In the genomic region with DNA sequence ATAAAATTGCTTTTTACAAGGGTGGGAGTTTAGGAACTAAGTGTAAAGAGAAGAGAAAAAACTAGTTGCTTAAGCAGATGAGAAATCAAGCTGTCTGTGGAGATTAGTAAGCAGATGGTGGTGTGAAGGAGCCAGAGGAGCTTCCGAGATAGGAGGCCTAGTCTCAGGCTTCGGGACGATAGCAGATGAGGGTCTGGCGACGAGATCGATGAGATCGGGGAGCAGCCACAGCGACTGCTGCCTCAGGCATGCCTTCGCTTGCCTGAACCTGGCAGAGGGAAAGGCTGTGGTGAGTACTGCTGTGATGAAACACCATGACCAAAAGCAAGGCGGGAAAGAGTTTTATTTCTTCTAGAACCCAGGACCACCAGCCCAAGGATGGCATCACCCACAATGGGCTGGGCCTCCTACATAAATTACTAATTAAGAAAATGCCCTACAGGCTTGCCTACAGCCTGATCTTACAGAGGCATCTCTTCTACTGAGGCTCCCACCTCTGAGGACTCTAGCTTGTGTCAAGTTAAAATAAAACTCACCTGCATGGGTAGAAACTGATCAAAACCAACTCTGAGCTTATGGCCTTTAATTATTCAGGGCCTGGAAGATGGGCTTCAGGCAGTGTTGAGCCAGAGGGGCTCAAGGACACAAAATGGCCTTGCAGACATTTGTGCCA, we compare ENCODE assay signal across 9 mouse cellular contexts. TPM values are rescaled to one million over a fixed set of nuclear protein-coding genes. Genes with fewer than 3 reads are reported as not detected.
A peak's percentile ranks its signal among the peaks of the same experiment; 100 is the strongest.
DNase-seq lines count a peak whose midpoint lies in the region; ATAC-seq and TF ChIP-seq lines count a peak whose summit lies in the region.
"Had no signal": no experiment of that assay in that cellular context is flagged by ENCODE, and none has a peak within 500 bp of the region (broad histone marks: within the 10 kb centered on the region; RNA-seq: fewer than 3 reads in every experiment).

No protein-coding gene starts in this region.

- H3K4me3 ChIP-seq in forebrain, embryonic 14.5 days (ENCODE audit: low read depth, low read length), result no peak overlapping the region
- no peak overlapping the region for H3K4me3 ChIP-seq in forebrain, embryonic 15.5 days
- H3K4me3 ChIP-seq in stomach, embryonic 14.5 days (ENCODE audit: low read depth, low read length), result no peak overlapping the region
- no peak overlapping the region for H3K4me3 ChIP-seq in stomach, postnatal 0 days (ENCODE audit: low read depth, low read length)
- H3K4me3 ChIP-seq in hindbrain, embryonic 16.5 days (ENCODE audit: low read length), result no peak overlapping the region
- no peak overlapping the region for H3K4me3 ChIP-seq in stomach, embryonic 15.5 days (replicated peaks)
- H3K4me3 ChIP-seq in gastrocnemius, adult 2 months, result no peak overlapping the region

- no peak overlapping the region for H3K9ac ChIP-seq in forebrain, embryonic 14.5 days (ENCODE audit: low read length)
- no peak overlapping the region for H3K9ac ChIP-seq in forebrain, embryonic 15.5 days (replicated peaks)
- H3K9ac ChIP-seq in stomach, embryonic 14.5 days (replicated peaks; ENCODE audit: low read depth, low read length), result no peak overlapping the region
- no peak overlapping the region for H3K9ac ChIP-seq in stomach, postnatal 0 days (ENCODE audit: low read length)
- H3K9ac ChIP-seq in hindbrain, embryonic 16.5 days (ENCODE audit: low read depth, low read length), result no peak overlapping the region
- no peak overlapping the region for H3K9ac ChIP-seq in stomach, embryonic 15.5 days

- no peaks in the 10 kb centered on the region for H3K36me3 ChIP-seq in forebrain, embryonic 14.5 days (ENCODE audit: control insufficient read depth, insufficient read depth, low read length)
- no peaks in the 10 kb centered on the region for H3K36me3 ChIP-seq in forebrain, embryonic 15.5 days
- no peaks in the 10 kb centered on the region for H3K36me3 ChIP-seq in stomach, embryonic 14.5 days (ENCODE audit: control insufficient read depth, insufficient read depth, low read length)
- H3K36me3 ChIP-seq in stomach, postnatal 0 days (ENCODE audit: control insufficient read depth, insufficient read depth, low read length), result no peaks in the 10 kb centered on the region
- no peaks in the 10 kb centered on the region for H3K36me3 ChIP-seq in hindbrain, embryonic 16.5 days (ENCODE audit: control insufficient read depth, insufficient read depth, low read length)
- H3K36me3 ChIP-seq in stomach, embryonic 15.5 days, result no peaks in the 10 kb centered on the region

- H3K27ac ChIP-seq in forebrain, embryonic 14.5 days (ENCODE audit: low read depth, low read length), result no peak overlapping the region
- no peak overlapping the region for H3K27ac ChIP-seq in forebrain, embryonic 15.5 days (replicated peaks)
- no peak overlapping the region for H3K27ac ChIP-seq in stomach, embryonic 14.5 days (ENCODE audit: low read length)
- H3K27ac ChIP-seq in stomach, postnatal 0 days (replicated peaks), result no peak overlapping the region
- no peak overlapping the region for H3K27ac ChIP-seq in hindbrain, embryonic 16.5 days (ENCODE audit: low read depth, low read length)
- H3K27ac ChIP-seq in stomach, embryonic 15.5 days, result no peak overlapping the region
- no peak overlapping the region for H3K27ac ChIP-seq in gastrocnemius, adult 2 months

- intact Hi-C loops in gastrocnemius, adult 2 months (cut with DNase I), result no loop called here

- 56% methylated on average over 10 of the region's 10 CpGs for WGBS in forebrain, embryonic 14.5 days
- WGBS in forebrain, embryonic 15.5 days, result 50% methylated on average over 10 of the region's 10 CpGs
- 57% methylated on average over 10 of the region's 10 CpGs for WGBS in stomach, embryonic 14.5 days
- 38% methylated on average over 10 of the region's 10 CpGs for WGBS in stomach, postnatal 0 days
- 65% methylated on average over 10 of the region's 10 CpGs for WGBS in hindbrain, embryonic 16.5 days
- WGBS in stomach, embryonic 15.5 days, result 36% methylated on average over 10 of the region's 10 CpGs

- TF ChIP-seq EP300 in stomach, postnatal 0 days (optimal IDR thresholded peaks at IDR 0.05), result no peak

- no peaks in the 10 kb centered on the region for H3K4me1 ChIP-seq in forebrain, embryonic 14.5 days (ENCODE audit: control insufficient read depth, insufficient read depth, low read length)
- H3K4me1 ChIP-seq in forebrain, embryonic 15.5 days, result 0 out of 2 replicates have a peak, but pooled peaks cover 3% of the 10 kb centered on the region
- 0 out of 2 replicates have a peak, but pooled peaks cover 8% of the 10 kb centered on the region for H3K4me1 ChIP-seq in stomach, embryonic 14.5 days (ENCODE audit: control insufficient read depth, insufficient read depth, low read length)
- no peaks in the 10 kb centered on the region; the same call in 1 of the 2 replicates for H3K4me1 ChIP-seq in stomach, postnatal 0 days (replicated peaks; ENCODE audit: control insufficient read depth, insufficient read depth)
- H3K4me1 ChIP-seq in hindbrain, embryonic 16.5 days (ENCODE audit: control insufficient read depth, insufficient read depth, low read depth, low read length), result no peaks in the 10 kb centered on the region
- peaks cover 10% of the 10 kb centered on the region; the same call in 1 of the 2 replicates for H3K4me1 ChIP-seq in stomach, embryonic 15.5 days

- no peak overlapping the region for H3K4me2 ChIP-seq in forebrain, embryonic 14.5 days (ENCODE audit: low read length)
- H3K4me2 ChIP-seq in forebrain, embryonic 15.5 days (replicated peaks), result no peak overlapping the region
- no peak overlapping the region for H3K4me2 ChIP-seq in stomach, embryonic 14.5 days (replicated peaks; ENCODE audit: low read depth, low read length)
- H3K4me2 ChIP-seq in stomach, postnatal 0 days (replicated peaks; ENCODE audit: low read depth), result no peak overlapping the region
- no peak overlapping the region for H3K4me2 ChIP-seq in hindbrain, embryonic 16.5 days (ENCODE audit: low read length)
- no peak overlapping the region for H3K4me2 ChIP-seq in stomach, embryonic 15.5 days

- no peaks in the 10 kb centered on the region for H3K9me3 ChIP-seq in forebrain, embryonic 14.5 days (replicated peaks; ENCODE audit: control insufficient read depth, low read length)
- H3K9me3 ChIP-seq in forebrain, embryonic 15.5 days, result no peaks in the 10 kb centered on the region
- no peaks in the 10 kb centered on the region for H3K9me3 ChIP-seq in stomach, embryonic 14.5 days (ENCODE audit: control insufficient read depth, low read depth, low read length)
- no peaks in the 10 kb centered on the region for H3K9me3 ChIP-seq in stomach, postnatal 0 days (ENCODE audit: control insufficient read depth, low read length)
- no peaks in the 10 kb centered on the region for H3K9me3 ChIP-seq in hindbrain, embryonic 16.5 days (ENCODE audit: control insufficient read depth, low read length)
- H3K9me3 ChIP-seq in stomach, embryonic 15.5 days, result no peaks in the 10 kb centered on the region

- peak; percentile 58; the same call in 1 of the 2 replicates for ATAC-seq in forebrain, embryonic 14.5 days
- no peak for ATAC-seq in forebrain, embryonic 15.5 days (replicated peaks)
- ATAC-seq in stomach, embryonic 14.5 days (ENCODE audit: insufficient number of reproducible peaks, insufficient read depth, low FRiP score, low read depth), result peak; percentile 71; the same call in 1 of the 2 replicates
- no peak; the same call in 1 of the 2 replicates for ATAC-seq in stomach, postnatal 0 days (ENCODE audit: low FRiP score, low TSS enrichment)
- ATAC-seq in hindbrain, embryonic 16.5 days, result peak; percentile 63
- ATAC-seq in stomach, embryonic 15.5 days (ENCODE audit: insufficient read depth, low FRiP score, low read depth), result peak; percentile 71; the same call in 1 of the 2 replicates
- ATAC-seq in granulocyte monocyte progenitor cell, adult 5-6 weeks (replicated peaks; ENCODE audit: poor library complexity, severe bottlenecking), result no peak

- no peaks in the 10 kb centered on the region for H3K27me3 ChIP-seq in forebrain, embryonic 14.5 days (replicated peaks; ENCODE audit: control insufficient read depth, insufficient read depth, low read length)
- H3K27me3 ChIP-seq in forebrain, embryonic 15.5 days, result no peaks in the 10 kb centered on the region
- H3K27me3 ChIP-seq in stomach, embryonic 14.5 days (ENCODE audit: control insufficient read depth, insufficient read depth, low read length), result no peaks in the 10 kb centered on the region
- no peaks in the 10 kb centered on the region for H3K27me3 ChIP-seq in stomach, postnatal 0 days (ENCODE audit: control insufficient read depth, insufficient read depth, low read length)
- no peaks in the 10 kb centered on the region for H3K27me3 ChIP-seq in hindbrain, embryonic 16.5 days (replicated peaks; ENCODE audit: control insufficient read depth, insufficient read depth, low read length)
- no peaks in the 10 kb centered on the region for H3K27me3 ChIP-seq in stomach, embryonic 15.5 days (replicated peaks)

- peak; percentile 62 for DNase-seq in forebrain, embryonic 14.5 days (ENCODE audit: low spot score)
- no peak for DNase-seq in stomach, postnatal 0 days (ENCODE audit: low spot score)
- no peak for DNase-seq in gastrocnemius, adult 2 months

- no peak for TF ChIP-seq CTCF in stomach, postnatal 0 days (IDR thresholded peaks at IDR 0.05; ENCODE audit: low read depth)
- no peak for TF ChIP-seq CTCF in gastrocnemius, adult 2 months (IDR thresholded peaks at IDR 0.05)

RNA-seq across cellular contexts. Expression of a gene that starts 8.3 kb away (rescaled TPM):
- polyA plus RNA-seq in forebrain, embryonic 14.5 days (2014; fragmentation: Nextera tagmentation; extraction: Ambion mirVana), result 3.8 and 8.1 TPM in 2 replicates
- polyA plus RNA-seq in forebrain, embryonic 15.5 days (2015; fragmentation: Nextera tagmentation; extraction: Ambion mirVana), result 10.1 and 10.9 TPM in 2 replicates
- polyA plus RNA-seq in stomach, embryonic 14.5 days (2014; fragmentation: Nextera tagmentation; extraction: Ambion mirVana), result 9.6 and 15.0 TPM in 2 replicates
- 5.4 and 9.8 TPM in 2 replicates for polyA plus RNA-seq in stomach, postnatal 0 days (2015; fragmentation: Nextera tagmentation; extraction: Ambion mirVana)
- 2.8 and 3.1 TPM in 2 replicates for polyA plus RNA-seq in hindbrain, embryonic 16.5 days (2015; fragmentation: Nextera tagmentation; extraction: Ambion mirVana)
- polyA plus RNA-seq in stomach, embryonic 15.5 days (2015; fragmentation: Nextera tagmentation; extraction: Ambion mirVana), result 9.7 and 18.1 TPM in 2 replicates
- total RNA-seq in gastrocnemius, adult 2 months (2021), result 1 to 10 TPM; 5.7 to 6.6 TPM
- total RNA-seq in granulocyte monocyte progenitor cell, adult 5-6 weeks (2014; fragmentation: Nextera tagmentation), result 26.9 and 57.4 TPM in 2 replicates
- total RNA-seq in granulocyte monocyte progenitor cell, adult 5-6 weeks (2017), result 89.6 and 103 TPM in 2 replicates

RNA-seq across cellular contexts. Expression of a gene that starts 8.3 kb away (rescaled TPM):
- 0.85 TPM in 1 of 2 replicates, not detected in the other for polyA plus RNA-seq in forebrain, embryonic 14.5 days (2014; fragmentation: Nextera tagmentation; extraction: Ambion mirVana)
- polyA plus RNA-seq in forebrain, embryonic 15.5 days (2015; fragmentation: Nextera tagmentation; extraction: Ambion mirVana), result 0.62 TPM in 1 of 2 replicates, not detected in the other
- polyA plus RNA-seq in stomach, embryonic 14.5 days (2014; fragmentation: Nextera tagmentation; extraction: Ambion mirVana), result 1.4 and 3.0 TPM in 2 replicates
- polyA plus RNA-seq in stomach, postnatal 0 days (2015; fragmentation: Nextera tagmentation; extraction: Ambion mirVana), result 0.44 and 1.2 TPM in 2 replicates
- polyA plus RNA-seq in hindbrain, embryonic 16.5 days (2015; fragmentation: Nextera tagmentation; extraction: Ambion mirVana), result 0.21 and 0.47 TPM in 2 replicates
- 1.9 and 2.5 TPM in 2 replicates for polyA plus RNA-seq in stomach, embryonic 15.5 days (2015; fragmentation: Nextera tagmentation; extraction: Ambion mirVana)
- total RNA-seq in gastrocnemius, adult 2 months (2021), result not detected
- total RNA-seq in granulocyte monocyte progenitor cell, adult 5-6 weeks (2014; fragmentation: Nextera tagmentation), result 2.6 TPM in 1 of 2 replicates, not detected in the other
- total RNA-seq in granulocyte monocyte progenitor cell, adult 5-6 weeks (2017), result 3.9 TPM in 1 of 2 replicates, not detected in the other
- total RNA-seq: gastrocnemius, adult 8-10 months had no signal

RNA-seq across cellular contexts. Expression of a gene that starts 9.5 kb away (rescaled TPM):
- 23.1 and 35.7 TPM in 2 replicates for polyA plus RNA-seq in forebrain, embryonic 14.5 days (2014; fragmentation: Nextera tagmentation; extraction: Ambion mirVana)
- polyA plus RNA-seq in forebrain, embryonic 15.5 days (2015; fragmentation: Nextera tagmentation; extraction: Ambion mirVana), result 25.1 and 32.2 TPM in 2 replicates
- 12.3 and 17.2 TPM in 2 replicates for polyA plus RNA-seq in stomach, embryonic 14.5 days (2014; fragmentation: Nextera tagmentation; extraction: Ambion mirVana)
- polyA plus RNA-seq in stomach, postnatal 0 days (2015; fragmentation: Nextera tagmentation; extraction: Ambion mirVana), result 81.4 and 98.7 TPM in 2 replicates
- 6.1 and 9.9 TPM in 2 replicates for polyA plus RNA-seq in hindbrain, embryonic 16.5 days (2015; fragmentation: Nextera tagmentation; extraction: Ambion mirVana)
- polyA plus RNA-seq in stomach, embryonic 15.5 days (2015; fragmentation: Nextera tagmentation; extraction: Ambion mirVana), result 23.0 and 26.2 TPM in 2 replicates
- 1 to 10 TPM in 1 of 2 experiments, not detected in 1; 2.7 TPM for total RNA-seq in gastrocnemius, adult 2 months (2021)
- total RNA-seq in granulocyte monocyte progenitor cell, adult 5-6 weeks (2014; fragmentation: Nextera tagmentation), result 15.5 and 20.3 TPM in 2 replicates
- 5,091 and 8,727 TPM in 2 replicates for total RNA-seq in granulocyte monocyte progenitor cell, adult 5-6 weeks (2017)

RNA-seq across cellular contexts. Expression of a gene that starts 13.6 kb away (rescaled TPM):
- 42.3 and 52.1 TPM in 2 replicates for polyA plus RNA-seq in forebrain, embryonic 14.5 days (2014; fragmentation: Nextera tagmentation; extraction: Ambion mirVana)
- 42.5 and 47.6 TPM in 2 replicates for polyA plus RNA-seq in forebrain, embryonic 15.5 days (2015; fragmentation: Nextera tagmentation; extraction: Ambion mirVana)
- polyA plus RNA-seq in stomach, embryonic 14.5 days (2014; fragmentation: Nextera tagmentation; extraction: Ambion mirVana), result 68.9 and 80.2 TPM in 2 replicates
- polyA plus RNA-seq in stomach, postnatal 0 days (2015; fragmentation: Nextera tagmentation; extraction: Ambion mirVana), result 16.4 and 34.4 TPM in 2 replicates
- 8.1 and 8.4 TPM in 2 replicates for polyA plus RNA-seq in hindbrain, embryonic 16.5 days (2015; fragmentation: Nextera tagmentation; extraction: Ambion mirVana)
- 62.1 and 69.4 TPM in 2 replicates for polyA plus RNA-seq in stomach, embryonic 15.5 days (2015; fragmentation: Nextera tagmentation; extraction: Ambion mirVana)
- 10 to 100 TPM in 1 of 2 experiments, 1 to 10 TPM in 1; 7.7 to 11.5 TPM for total RNA-seq in gastrocnemius, adult 2 months (2021)
- 61.4 and 193 TPM in 2 replicates for total RNA-seq in granulocyte monocyte progenitor cell, adult 5-6 weeks (2014; fragmentation: Nextera tagmentation)
- total RNA-seq in granulocyte monocyte progenitor cell, adult 5-6 weeks (2017), result 408 and 566 TPM in 2 replicates

RNA-seq across cellular contexts. Expression of a gene that starts 14.7 kb away (rescaled TPM):
- 10.8 and 17.6 TPM in 2 replicates for polyA plus RNA-seq in forebrain, embryonic 14.5 days (2014; fragmentation: Nextera tagmentation; extraction: Ambion mirVana)
- polyA plus RNA-seq in forebrain, embryonic 15.5 days (2015; fragmentation: Nextera tagmentation; extraction: Ambion mirVana), result 7.1 and 9.9 TPM in 2 replicates
- polyA plus RNA-seq in stomach, embryonic 14.5 days (2014; fragmentation: Nextera tagmentation; extraction: Ambion mirVana), result 20.5 and 23.7 TPM in 2 replicates
- polyA plus RNA-seq in stomach, postnatal 0 days (2015; fragmentation: Nextera tagmentation; extraction: Ambion mirVana), result 3.8 and 5.5 TPM in 2 replicates
- polyA plus RNA-seq in hindbrain, embryonic 16.5 days (2015; fragmentation: Nextera tagmentation; extraction: Ambion mirVana), result 1.5 and 2.1 TPM in 2 replicates
- 8.2 and 11.2 TPM in 2 replicates for polyA plus RNA-seq in stomach, embryonic 15.5 days (2015; fragmentation: Nextera tagmentation; extraction: Ambion mirVana)
- total RNA-seq in gastrocnemius, adult 2 months (2021), result 10 to 100 TPM; 18.6 to 24.8 TPM
- total RNA-seq in granulocyte monocyte progenitor cell, adult 5-6 weeks (2014; fragmentation: Nextera tagmentation), result 530 and 902 TPM in 2 replicates
- 6,305 and 6,740 TPM in 2 replicates for total RNA-seq in granulocyte monocyte progenitor cell, adult 5-6 weeks (2017)

Comparison
In these comparisons a context has a peak if more than half of its experiments do, and no peak if none do; other contexts are left out.
1. ATAC-seq: peak in forebrain, embryonic 14.5 days (single experiment), stomach, embryonic 14.5 days (single experiment), hindbrain, embryonic 16.5 days (single experiment) and stomach, embryonic 15.5 days (single experiment); none in forebrain, embryonic 15.5 days (single experiment), stomach, postnatal 0 days (single experiment) and granulocyte monocyte progenitor cell, adult 5-6 weeks (single experiment).